Mouse (Mus musculus) CH12.LX (cell line): ENCODE measurements around the gene Uchl3. TPM values are rescaled to one million over a fixed set of nuclear protein-coding genes. Genes with fewer than 3 reads are reported as not detected.

Experiments
- DNase-seq: peaks from one replicate; pipeline ENCODE4 v3.0.0-alpha.2; 2013; ENCODE audit errors: extremely low read depth
- H3K27ac ChIP-seq: 2 replicates; pipeline ENCODE4 v1.5.1; 2012; ENCODE audit warnings: low read depth, mild to moderate bottlenecking, control low read depth, moderate library complexity; ENCODE audit not compliant: insufficient read depth
- H3K27me3 ChIP-seq: replicated peaks from 2 replicates; pipeline ENCODE3; 2012; ENCODE audit warnings: inconsistent platforms
- H3K36me3 ChIP-seq, 2 experiments: replicated peaks in 1 of 2; 2 replicates each; pipeline versions ENCODE3 to v1.6.1; 2012; ENCODE audit warnings: inconsistent platforms in 1 of 2, low read length in 1 of 2, mild to moderate bottlenecking in 1 of 2, mixed read lengths in 1 of 2, moderate library complexity in 1 of 2; ENCODE audit not compliant: control insufficient read depth in 1 of 2, insufficient read depth in 1 of 2
- H3K4me1 ChIP-seq, 2 experiments: 2 replicates each; pipeline ENCODE4 v1.6.1; 2012; ENCODE audit warnings: inconsistent platforms in 1 of 2, moderate library complexity in 1 of 2; ENCODE audit not compliant: insufficient read depth in 2 of 2, control insufficient read depth in 1 of 2
- H3K4me2 ChIP-seq: 2 replicates; pipeline ENCODE4 v1.6.1; 2012; ENCODE audit warnings: low read depth, mild to moderate bottlenecking, control low read depth; ENCODE audit not compliant: poor library complexity, insufficient read depth, severe bottlenecking
- H3K4me3 ChIP-seq, 3 experiments: fragments of 150-350 bp in 1 of 3; sonication (generic) in 1 of 3; replicated peaks in 1 of 3; 2 replicates each; pipeline versions ENCODE3 to v1.5.1; 2011 to 2012; ENCODE audit warnings: low read depth in 2 of 3, low read length in 2 of 3, mild to moderate bottlenecking in 2 of 3, moderate library complexity in 2 of 3, control low read depth in 1 of 3, improper control_type of control experiment in 1 of 3, inconsistent platforms in 1 of 3, mixed read lengths in 1 of 3; ENCODE audit not compliant: poor library complexity in 1 of 3
- H3K79me2 ChIP-seq: replicated peaks from 2 replicates; pipeline ENCODE4 v1.6.1; 2012; ENCODE audit warnings: mild to moderate bottlenecking, moderate library complexity; ENCODE audit not compliant: control insufficient read depth, poor library complexity, insufficient read depth, severe bottlenecking; ENCODE audit errors: extremely low read depth
- H3K9ac ChIP-seq: 2 replicates; pipeline ENCODE4 v1.6.1; 2012; ENCODE audit warnings: low read depth, mild to moderate bottlenecking, control low read depth, moderate library complexity; ENCODE audit not compliant: insufficient read depth
- H3K9me3 ChIP-seq: replicated peaks from 2 replicates; pipeline ENCODE3; 2012; ENCODE audit warnings: low read length, inconsistent platforms, mixed read lengths
- BHLHE40 ChIP-seq: IDR thresholded peaks from 2 replicates; pipeline ENCODE4 v1.6.1; 2011; ENCODE audit warnings: mild to moderate bottlenecking, low read depth, low read length, improper control_type of control experiment
- CHD1 ChIP-seq: IDR thresholded peaks from 2 replicates; pipeline ENCODE4 v1.6.1; 2012; ENCODE audit warnings: low read depth, low read length, improper control_type of control experiment, inconsistent platforms
- CHD2 ChIP-seq: IDR thresholded peaks from 2 replicates; pipeline ENCODE4 v1.6.1; 2011; ENCODE audit warnings: low read length, improper control_type of control experiment
- CTCF ChIP-seq, 2 experiments: IDR thresholded peaks in 1 of 2; conservative IDR thresholded peaks in 1 of 2; 2 replicates each; pipeline ENCODE4 v1.5.1; 2011 to 2012; ENCODE audit warnings: low read depth in 2 of 2, low read length in 2 of 2, improper control_type of control experiment in 1 of 2, inconsistent platforms in 1 of 2, mild to moderate bottlenecking in 1 of 2, moderate library complexity in 1 of 2
- E2F4 ChIP-seq: IDR thresholded peaks from 2 replicates; pipeline ENCODE4 v1.6.1; 2011; ENCODE audit warnings: low read depth, low read length, improper control_type of control experiment; ENCODE audit not compliant: insufficient replicate concordance
- ELF1 ChIP-seq: IDR thresholded peaks from 2 replicates; pipeline ENCODE4 v1.6.1; 2014; ENCODE audit warnings: low read depth, mild to moderate bottlenecking, inconsistent platforms, low read length, improper control_type of control experiment
- EP300 ChIP-seq: IDR thresholded peaks from 2 replicates; pipeline ENCODE4 v1.6.1; 2011; ENCODE audit warnings: low read length, improper control_type of control experiment
- ETS1 ChIP-seq: conservative IDR thresholded peaks from 2 replicates; pipeline ENCODE4 v1.6.1; 2012; ENCODE audit warnings: low read depth, mild to moderate bottlenecking, inconsistent platforms, low read length, improper control_type of control experiment, moderate library complexity
- GABPA ChIP-seq: IDR thresholded peaks from 2 replicates; pipeline ENCODE4 v1.6.1; 2012; ENCODE audit warnings: low read depth, low read length, improper control_type of control experiment, inconsistent platforms; ENCODE audit not compliant: insufficient replicate concordance
- HCFC1 ChIP-seq: IDR thresholded peaks from 2 replicates; pipeline ENCODE4 v1.6.1; 2012; ENCODE audit warnings: low read depth, mild to moderate bottlenecking, inconsistent platforms, low read length, improper control_type of control experiment
- IRF4 ChIP-seq: IDR thresholded peaks from 2 replicates; pipeline ENCODE4 v1.6.1; 2014; ENCODE audit warnings: low read depth, mild to moderate bottlenecking, inconsistent platforms, low read length, improper control_type of control experiment
- JUN ChIP-seq: IDR thresholded peaks from 2 replicates; pipeline ENCODE4 v1.6.1; 2011; ENCODE audit warnings: low read depth, mild to moderate bottlenecking, low read length, improper control_type of control experiment, moderate library complexity; ENCODE audit not compliant: insufficient read depth
- JUND ChIP-seq: conservative IDR thresholded peaks from 2 replicates; pipeline ENCODE4 v1.6.1; 2011; ENCODE audit warnings: low read depth, low read length, improper control_type of control experiment
- KAT2A ChIP-seq: IDR thresholded peaks from 2 replicates; pipeline ENCODE4 v1.6.1; 2012; ENCODE audit warnings: low read length, improper control_type of control experiment, inconsistent platforms; ENCODE audit not compliant: insufficient replicate concordance
- MAFK ChIP-seq: IDR thresholded peaks from 2 replicates; pipeline ENCODE4 v1.6.1; 2011; ENCODE audit warnings: low read length, improper control_type of control experiment; ENCODE audit not compliant: insufficient replicate concordance
- MAX ChIP-seq: IDR thresholded peaks from 2 replicates; pipeline ENCODE4 v1.6.1; 2011; ENCODE audit warnings: low read length, improper control_type of control experiment
- MAZ ChIP-seq: IDR thresholded peaks from 2 replicates; pipeline ENCODE4 v1.6.1; 2012; ENCODE audit warnings: low read depth, mild to moderate bottlenecking, inconsistent platforms, low read length, improper control_type of control experiment, moderate library complexity
- MEF2A ChIP-seq: IDR thresholded peaks from 2 replicates; pipeline ENCODE4 v1.6.1; 2014; ENCODE audit warnings: low read depth, mild to moderate bottlenecking, inconsistent platforms, low read length, improper control_type of control experiment, borderline replicate concordance
- MXI1 ChIP-seq: IDR thresholded peaks from 2 replicates; pipeline ENCODE4 v1.6.1; 2011; ENCODE audit warnings: mild to moderate bottlenecking, low read depth, low read length, improper control_type of control experiment
- NELFE ChIP-seq: IDR thresholded peaks from 2 replicates; pipeline ENCODE4 v1.6.1; 2011; ENCODE audit warnings: low read depth, low read length, improper control_type of control experiment
- NRF1 ChIP-seq: IDR thresholded peaks from 2 replicates; pipeline ENCODE4 v1.6.1; 2014; ENCODE audit warnings: low read depth, mild to moderate bottlenecking, inconsistent platforms, low read length, improper control_type of control experiment, moderate library complexity
- PAX5 ChIP-seq: IDR thresholded peaks from 2 replicates; pipeline ENCODE4 v1.6.1; 2012; ENCODE audit warnings: low read length, inconsistent platforms, mixed read lengths
- POLR2A ChIP-seq: IDR thresholded peaks from 2 replicates; pipeline ENCODE4 v1.6.1; 2011; ENCODE audit warnings: low read depth, mild to moderate bottlenecking, improper control_type of control experiment, low read length
- POLR2AphosphoS2 ChIP-seq: IDR thresholded peaks from 2 replicates; pipeline ENCODE4 v1.6.1; 2011; ENCODE audit warnings: low read depth, low read length, improper control_type of control experiment
- RAD21 ChIP-seq: IDR thresholded peaks from 2 replicates; pipeline ENCODE4 v1.6.1; 2011; ENCODE audit warnings: low read depth, mild to moderate bottlenecking, low read length, improper control_type of control experiment, moderate library complexity
- RCOR1 ChIP-seq: conservative IDR thresholded peaks from 2 replicates; pipeline ENCODE4 v1.6.1; 2012; ENCODE audit warnings: low read depth, mild to moderate bottlenecking, inconsistent platforms, low read length, improper control_type of control experiment
- SIN3A ChIP-seq: IDR thresholded peaks from 2 replicates; pipeline ENCODE4 v1.6.1; 2012; ENCODE audit warnings: low read length, improper control_type of control experiment, inconsistent platforms
- SMC3 ChIP-seq: IDR thresholded peaks from 2 replicates; pipeline ENCODE4 v1.6.1; 2011; ENCODE audit warnings: low read depth, low read length, improper control_type of control experiment
- TBP ChIP-seq: conservative IDR thresholded peaks from 2 replicates; pipeline ENCODE4 v1.6.1; 2011; ENCODE audit warnings: low read depth, low read length, improper control_type of control experiment
- UBTF ChIP-seq: IDR thresholded peaks from 2 replicates; pipeline ENCODE4 v1.6.1; 2012; ENCODE audit warnings: low read depth, mild to moderate bottlenecking, inconsistent platforms, low read length, improper control_type of control experiment, moderate library complexity
- USF1 ChIP-seq: IDR thresholded peaks from 2 replicates; pipeline ENCODE4 v1.6.1; 2014; ENCODE audit warnings: low read depth, mild to moderate bottlenecking, inconsistent platforms, low read length, improper control_type of control experiment
- USF2 ChIP-seq: conservative IDR thresholded peaks from 2 replicates; pipeline ENCODE4 v1.6.1; 2011; ENCODE audit warnings: low read depth, low read length, improper control_type of control experiment
- ZC3H11A ChIP-seq: IDR thresholded peaks from 2 replicates; pipeline ENCODE4 v1.6.1; 2012; ENCODE audit warnings: low read depth, mild to moderate bottlenecking, inconsistent platforms, low read length, improper control_type of control experiment
- ZKSCAN1 ChIP-seq: IDR thresholded peaks from 2 replicates; pipeline ENCODE4 v1.6.1; 2012; ENCODE audit warnings: low read depth, inconsistent platforms, low read length, improper control_type of control experiment, borderline replicate concordance
- ZMIZ1 ChIP-seq: IDR thresholded peaks from 2 replicates; pipeline ENCODE4 v1.6.1; 2012; ENCODE audit warnings: low read depth, mild to moderate bottlenecking, inconsistent platforms, low read length, improper control_type of control experiment
- ZNF384 ChIP-seq: IDR thresholded peaks from 2 replicates; pipeline ENCODE4 v1.6.1; 2012; ENCODE audit warnings: low read depth, low read length, improper control_type of control experiment, inconsistent platforms
- dilution Hi-C: fragments of 300-500 bp; cut with MboI; formaldehyde crosslinking; loops from 2 replicates; pipeline ENCODE4 v1.14.3; 2020; ENCODE audit warnings: low sequenced_read_pairs; ENCODE audit not compliant: extremely low pct_unique_long_range_greater_than_20kb, extremely low pct_ligation_motif_present
- in situ Hi-C: fragments of 300-500 bp; cut with MboI; formaldehyde crosslinking; loops from 3 replicates; pipeline ENCODE4 v1.14.3; 2019; ENCODE audit warnings: low sequenced_read_pairs, low pct_ligation_motif_present, low pct_unique_long_range_greater_than_20kb, mixed read lengths
- polyA plus RNA-seq: library from polyadenylated mRNA; unstranded; fragments of >175 nt; gene quantifications from 2 replicates; pipeline ENCODE4 v1.2.1, GENCODE M21; 2012; ENCODE audit warnings: low read depth; ENCODE audit not compliant: insufficient read length
- total RNA-seq, 2 experiments: library from RNA; depleted of rRNA; stranded (reverse); fragments of 300-350 nt in 1 of 2; fragments of >200 nt in 1 of 2; gene quantifications; 2 replicates each; pipeline ENCODE4 v1.2.3; 2012 to 2014

Uchl3 gene
- 101 and 114 TPM in 2 replicates for total RNA-seq (2012; rRNA removed)
- total RNA-seq (2014; rRNA removed): 326 and 362 TPM in 2 replicates
- 165 and 169 TPM in 2 replicates for polyA plus RNA-seq

DNA sequence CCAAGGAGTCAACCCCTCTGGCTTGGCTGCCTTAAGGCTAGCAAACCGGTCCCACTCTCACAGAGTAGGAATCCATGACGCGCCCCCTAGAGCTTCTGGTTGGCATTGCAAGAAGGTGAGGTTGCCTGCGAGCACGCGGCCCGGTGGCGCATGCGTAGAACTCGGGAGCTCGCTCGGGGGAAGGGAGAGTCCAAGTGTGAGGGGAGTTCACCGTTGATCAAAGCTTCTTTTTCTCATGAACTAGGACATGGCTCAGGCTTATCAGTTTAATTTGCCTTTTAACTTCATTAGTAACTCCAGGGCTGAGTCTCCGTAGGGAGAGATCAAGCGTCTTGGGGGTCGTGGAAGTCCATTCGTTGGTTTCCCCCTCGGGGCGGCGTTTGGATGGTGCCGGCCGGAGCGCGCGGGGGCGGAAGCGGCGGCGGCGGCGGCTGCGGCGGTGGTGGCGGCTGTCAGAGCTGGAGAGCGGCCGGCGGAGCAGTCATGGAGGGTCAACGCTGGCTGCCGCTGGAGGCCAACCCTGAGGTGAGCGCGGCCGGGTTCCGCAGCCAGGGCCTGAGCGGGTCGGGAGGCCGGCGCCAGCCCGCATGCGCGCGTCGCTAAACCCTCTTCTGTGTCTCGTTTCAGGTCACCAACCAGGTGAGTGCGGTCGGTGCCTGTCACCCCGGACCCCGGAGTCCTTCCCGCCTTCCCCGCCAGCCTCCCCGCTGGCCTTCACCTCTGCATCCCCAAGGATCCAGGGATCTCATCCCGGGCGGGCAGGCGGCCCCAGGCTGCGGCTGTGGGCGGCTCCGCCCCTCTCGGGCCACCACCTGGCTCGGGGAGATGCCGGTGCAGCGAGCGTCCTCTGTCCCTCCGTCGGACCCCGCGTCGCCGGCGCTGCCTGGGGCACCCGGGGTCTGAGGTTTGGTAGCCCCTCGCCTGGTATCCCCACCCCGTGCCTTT, at the start of gene Uchl3:
Gene Uchl3, plus strand, starts transcription at position 387 of the 945 bp plus-strand sequence.
- Histone ChIP-seq H3K79me2 (peaks cover 15% of the 10 kb centered on the region), H3K36me3 (peaks cover 0 to 4% of the 10 kb centered on the region in 2 experiments), H3K9ac (peak within 1 kb of the TSS; percentile 48), H3K27me3 (no peaks in the 10 kb centered on the region), H3K9me3 (no peaks in the 10 kb centered on the region), H3K4me2 (peak within 1 kb of the TSS; percentile 65), H3K27ac (peak within 1 kb of the TSS; percentile 23; the same call in 1 of the 2 replicates), H3K4me1 (peaks cover 3 to 35% of the 10 kb centered on the region in 2 experiments; a peak in 2 of 4 replicates), H3K4me3 (peak within 1 kb of the TSS; percentile 78 to 82 (median 79))
- in situ Hi-C loops (no loop called here), dilution Hi-C loops (no loop called here)
- peak; percentile 96 for DNase-seq
- TF ChIP-seq USF2 (no peak), RAD21 (peak; percentile 53), USF1 (peak; percentile 33; the same call in 1 of the 2 replicates), ZC3H11A (no peak), NELFE (peak; percentile 64), IRF4 (peak; percentile 63), TBP (0 out of 2 replicates have a peak, but pooled peaks have one; percentile 29), MAX (peak; percentile 91), CTCF (conservative IDR thresholded peaks at IDR 0.05 in 1 of 2, IDR thresholded peaks at IDR 0.05 in 1 of 2; ENCODE audit: low read depth in 2 of 2, low read length in 2 of 2) (peak; percentile 88 to 90), MAFK (no peak), ELF1 (peak; percentile 76), RCOR1 (0 out of 2 replicates have a peak, but pooled peaks have one; percentile 66), SMC3 (peak; percentile 57), MEF2A (peak; percentile 49; the same call in 1 of the 2 replicates), SIN3A (peak; percentile 19), HCFC1 (peak; percentile 74), JUND (no peak), CHD2 (no peak), ZMIZ1 (0 out of 2 replicates have a peak, but pooled peaks have one; percentile 37), POLR2AphosphoS2 (no peak; the same call in 1 of the 2 replicates), PAX5 (no peak), MAZ (peak; percentile 63; the same call in 1 of the 2 replicates), POLR2A (peak; percentile 61), CHD1 (peak; percentile 100), E2F4 (peak; percentile 56; the same call in 1 of the 2 replicates), EP300 (0 out of 2 replicates have a peak, but pooled peaks have one; percentile 10), ZKSCAN1 (no peak), ETS1 (0 out of 2 replicates have a peak, but pooled peaks have one; percentile 15), BHLHE40 (no peak; the same call in 1 of the 2 replicates), GABPA (no peak), NRF1 (peak; percentile 89), UBTF (peak; percentile 13; the same call in 1 of the 2 replicates), KAT2A (0 out of 2 replicates have a peak, but pooled peaks have one; percentile 44), MXI1 (peak; percentile 72), ZNF384 (no peak), JUN (peak; percentile 29; the same call in 1 of the 2 replicates)
